Mouse (Mus musculus) leukemia stem cell, adult 10-12 weeks (primary cell): ENCODE results near the gene Ldlrad1. TPM values are rescaled to one million over a fixed set of nuclear protein-coding genes. Genes with fewer than 3 reads are reported as not detected.

Experiments used
- polyA plus RNA-seq: library from polyadenylated mRNA; stranded (reverse); fragments of >175 nt; gene quantifications from 2 replicates; pipeline ENCODE4 v1.2.3, GENCODE M21; 2012; ENCODE audit warnings: low replicate concordance

Ldlrad1 gene
- polyA plus RNA-seq = not detected in 2 replicates

DNA sequence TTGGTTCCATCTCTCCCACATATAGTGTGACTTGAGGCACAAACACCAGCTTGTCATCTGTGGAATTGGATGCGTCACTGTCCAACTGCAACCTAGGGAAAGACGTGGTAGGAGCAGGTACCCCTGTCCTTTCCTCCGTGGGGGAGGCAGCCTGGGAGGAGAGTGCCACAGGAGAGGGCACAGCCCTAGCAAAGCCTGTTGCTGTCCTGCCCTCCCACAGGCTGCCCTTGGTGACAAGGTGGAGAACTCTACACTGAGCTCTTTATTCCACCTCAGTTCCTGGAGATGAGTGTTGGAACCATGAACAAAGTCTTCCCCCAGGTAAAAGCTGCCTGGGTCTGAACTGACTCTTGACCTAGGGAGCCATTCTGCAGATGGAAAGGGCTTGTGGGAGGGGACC is at the start of gene Ldlrad1:
TSS of gene Ldlrad1 (plus strand) at position 301 of the 400 bp plus-strand sequence.

DNA sequence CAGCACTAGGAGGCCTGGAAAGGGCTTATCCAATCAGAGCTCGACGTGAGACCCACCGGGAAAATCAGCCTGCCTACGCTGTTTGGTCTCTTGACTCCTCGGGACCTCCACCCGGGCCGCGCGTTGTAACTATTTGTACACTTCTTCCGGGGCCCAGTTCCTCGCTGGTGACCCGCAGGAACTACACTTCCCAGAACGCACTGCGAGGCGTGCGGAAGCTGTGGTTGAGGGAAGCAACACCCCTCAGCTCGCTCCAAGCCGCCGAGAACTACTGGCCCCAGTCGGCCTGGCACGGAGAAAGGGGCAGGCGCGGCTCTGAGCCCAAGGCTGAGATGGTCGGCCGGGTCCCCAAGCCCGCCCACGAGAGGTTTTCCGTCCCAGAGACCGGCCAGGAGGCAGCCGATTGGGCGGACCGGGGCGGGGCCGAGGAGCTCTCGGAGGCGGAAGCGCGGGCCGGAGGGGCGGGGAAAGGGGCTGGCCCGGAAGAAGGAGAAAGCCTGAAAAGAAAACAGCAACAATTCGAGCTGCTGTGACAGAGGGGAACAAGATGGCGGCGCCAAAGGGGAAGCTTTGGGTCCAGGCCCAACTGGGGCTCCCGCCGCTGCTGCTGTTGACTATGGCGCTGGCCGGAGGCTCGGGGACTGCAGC is 30.7 kb upstream of the Ldlrad1 start, which contains the start of gene Tmem59:
TSS of gene Tmem59 (plus strand) at position 218 of the 648 bp plus-strand sequence.

DNA sequence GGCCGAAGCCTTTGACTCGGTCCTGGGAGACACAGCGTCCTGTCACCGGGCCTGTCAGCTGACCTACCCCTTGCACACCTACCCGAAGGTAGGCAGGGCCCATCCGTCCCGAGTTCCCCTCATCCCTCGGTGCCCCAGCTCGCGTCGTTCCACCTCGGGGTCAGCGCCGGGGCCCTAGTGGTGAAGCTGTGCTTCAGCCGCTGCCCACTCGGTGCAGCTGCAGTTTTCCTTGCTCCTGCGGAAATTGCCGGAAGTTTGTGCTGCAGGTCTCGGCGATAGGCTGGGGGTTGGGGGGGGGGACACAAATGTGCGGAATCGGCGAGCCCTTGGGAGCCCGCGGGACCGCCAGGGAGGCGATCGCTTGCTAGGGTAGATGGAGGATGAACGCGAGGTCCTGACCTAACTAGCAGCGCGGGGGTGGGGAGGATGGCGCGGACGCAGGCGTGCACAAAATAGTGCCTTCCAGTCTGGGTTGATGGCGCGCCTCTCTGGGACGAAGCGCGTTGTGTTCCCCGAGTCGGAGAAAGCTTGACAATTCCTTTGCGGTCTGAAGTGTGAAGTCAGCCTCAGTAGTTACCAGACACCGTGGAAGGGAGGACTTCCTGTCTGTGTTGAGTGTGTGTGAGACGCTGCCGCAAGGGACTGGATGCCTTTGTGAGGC is 30.0 kb upstream of the Ldlrad1 start, which contains the start of gene Tceanc2:
TSS of gene Tceanc2 (minus strand) at position 287 of the 661 bp plus-strand sequence.

DNA sequence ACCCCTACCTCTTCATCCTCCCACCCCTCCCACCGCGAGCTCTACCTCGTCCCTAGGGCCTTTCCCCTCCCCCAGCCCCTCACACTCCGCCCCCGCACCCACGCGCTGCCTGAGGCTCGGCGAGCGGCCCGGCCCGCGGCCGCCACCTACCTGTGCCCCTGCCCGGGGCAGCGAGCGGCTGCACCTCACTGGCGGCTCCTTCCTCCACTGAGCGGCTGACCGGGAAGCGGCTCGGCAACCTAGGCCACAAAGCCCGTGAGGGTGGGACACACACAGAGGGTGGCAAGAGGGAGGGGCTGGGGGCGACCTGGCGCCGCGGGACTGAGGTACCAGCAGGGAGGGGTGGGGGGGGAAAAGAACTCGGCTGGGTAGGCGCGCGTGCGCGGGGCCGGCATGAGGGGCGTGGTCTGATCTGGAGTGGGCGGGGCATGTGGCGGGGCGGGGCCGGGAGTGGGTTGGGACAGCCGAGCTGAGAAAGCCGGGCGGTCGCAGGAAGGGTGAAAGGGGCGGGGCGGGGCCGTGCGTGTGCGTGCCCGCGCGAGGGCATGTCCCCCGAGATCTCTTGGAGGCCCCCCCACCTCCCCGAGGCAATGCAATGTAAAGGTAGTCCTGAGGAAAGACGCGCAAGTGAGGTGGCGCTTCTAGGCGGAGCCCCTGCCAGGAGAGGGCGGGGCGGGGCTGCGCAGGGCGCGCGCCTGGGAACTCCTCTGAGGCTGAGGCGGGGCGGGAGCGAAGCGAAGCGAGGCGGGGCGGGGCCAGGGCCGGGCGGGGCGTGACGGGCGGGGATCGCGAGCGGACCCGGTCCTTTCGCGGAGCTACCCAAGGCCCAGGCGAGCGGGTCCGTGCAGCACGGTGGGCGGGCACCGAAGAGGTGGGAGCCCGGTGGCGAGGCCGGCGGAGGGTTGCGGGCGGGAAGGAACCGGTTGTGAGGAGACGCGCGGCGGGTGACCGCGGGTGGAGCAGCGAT is 44.4 kb downstream of the Ldlrad1 start, which contains the start of the genes Lrrc42 and Hspb11:
TSS of gene Lrrc42 (minus strand) at position 408 of the 967 bp plus-strand sequence.
TSS of gene Hspb11 (plus strand) at position 469 of the 967 bp plus-strand sequence.

Other genes with a start within 250 kb of the Ldlrad1 start
- 72.7 and 73.2 TPM in 2 replicates for gene Mrpl37, start 142.3 kb upstream of the Ldlrad1 start, polyA plus RNA-seq
- 0.70 and 3.7 TPM in 2 replicates for gene Cyb5rl, start 142.2 kb upstream of the Ldlrad1 start, polyA plus RNA-seq
- gene Cdcp2, start 112.3 kb upstream of the Ldlrad1 start, polyA plus RNA-seq = not detected in 2 replicates
- 41.3 and 122 TPM in 2 replicates for gene Tmem59, start 30.8 kb upstream of the Ldlrad1 start, polyA plus RNA-seq
- 13.7 and 30.6 TPM in 2 replicates for gene Tceanc2, start 30.1 kb upstream of the Ldlrad1 start, polyA plus RNA-seq
- gene Lrrc42, start 44.4 kb downstream of the Ldlrad1 start, polyA plus RNA-seq = 9.3 and 11.4 TPM in 2 replicates
- gene Hspb11, start 44.4 kb downstream of the Ldlrad1 start, polyA plus RNA-seq = 0.34 TPM in 1 of 2 replicates, not detected in the other
- gene Dio1, start 98.0 kb downstream of the Ldlrad1 start, polyA plus RNA-seq = not detected in 2 replicates
- 3.1 and 4.1 TPM in 2 replicates for gene Yipf1, start 105.2 kb downstream of the Ldlrad1 start, polyA plus RNA-seq
- 2.8 and 8.8 TPM in 2 replicates for gene Ndc1, start 158.6 kb downstream of the Ldlrad1 start, polyA plus RNA-seq
- gene Glis1, start 225.4 kb downstream of the Ldlrad1 start, polyA plus RNA-seq = 2.7 and 2.9 TPM in 2 replicates